Mouse (Mus musculus) adrenal gland, postnatal 10 days (tissue): ENCODE measurements around the gene Armh1. TPM values are rescaled to one million over a fixed set of nuclear protein-coding genes. Genes with fewer than 3 reads are reported as not detected.

Experiments used
- total RNA-seq, 2 experiments: library from RNA; stranded (reverse); gene quantifications; 2 replicates each; pipeline ENCODE4 v1.2.3; 2021

Armh1 gene
- total RNA-seq, 2 experiments from 2014 or later: 1.5 to 1.8 TPM

Other genes with a start within 250 kb of the Armh1 start
- gene Eif2b3, start 232.7 kb downstream of the Armh1 start, total RNA-seq: 10 to 100 TPM; 29.3 to 32.3 TPM
- 1 to 10 TPM; 5.1 to 7.8 TPM for gene Ptch2, start 156.1 kb downstream of the Armh1 start, total RNA-seq
- gene Btbd19, start 126.4 kb downstream of the Armh1 start, total RNA-seq: 1 to 10 TPM; 6.0 to 6.4 TPM
- gene Tctex1d4, start 125.3 kb downstream of the Armh1 start, total RNA-seq: not detected
- 10 to 100 TPM in 1 of 2 experiments, 1 to 10 TPM in 1; 4.2 to 13.5 TPM for gene Plk3, start 118.2 kb downstream of the Armh1 start, total RNA-seq
- gene Rps8, start 95.9 kb downstream of the Armh1 start, total RNA-seq: 1,000 to 10,000 TPM; 1,173 to 1,206 TPM
- 1 to 10 TPM; 6.9 to 9.6 TPM for gene Kif2c, start 69.5 kb downstream of the Armh1 start, total RNA-seq
- 10 to 100 TPM; 50.4 to 60.9 TPM for gene Tmem53, start 174 bp downstream of the Armh1 start, total RNA-seq
- 10 to 100 TPM; 67.8 to 72.4 TPM for gene Rnf220, start 244.9 kb upstream of the Armh1 start, total RNA-seq